Mouse (Mus musculus): ENCODE measurements around the gene Galnt2.

- peak; percentile 85 for TF ChIP-seq CTCF (IDR thresholded peaks at IDR 0.05; ENCODE audit: low read depth)
- TF ChIP-seq EP300 (IDR thresholded peaks at IDR 0.05; ENCODE audit: low read depth) = no peak
These were observed 137.0 kb downstream of the Galnt2 start for GRCm38 (mm10) chr8:124368213-124368612.

Data from heart, postnatal 0 days (tissue).